ENCODE assay signal across 21 mouse cellular contexts in genomic region chr7:98760126-98760525, GRCm38 (mm10).
"Had no signal": no experiment of that assay in that cellular context is flagged by ENCODE, and none has a peak within 500 bp of the region (broad histone marks: within the 10 kb centered on the region; RNA-seq: fewer than 3 reads in every experiment).

No protein-coding gene starts in this region.

- H3K27me3 ChIP-seq: midbrain, embryonic 12.5 days; midbrain, embryonic 15.5 days; neural tube, embryonic 12.5 days; neural tube, embryonic 15.5 days had no signal

- H3K36me3 ChIP-seq: limb, embryonic 12.5 days; limb, embryonic 15.5 days; midbrain, embryonic 12.5 days; midbrain, embryonic 15.5 days; neural tube, embryonic 12.5 days; neural tube, embryonic 15.5 days; stomach, embryonic 15.5 days had no signal

- ATAC-seq: liver, postnatal 0 days; lung, postnatal 0 days; midbrain, embryonic 15.5 days had no signal

- H3K9ac ChIP-seq: limb, embryonic 12.5 days; limb, embryonic 15.5 days; liver, embryonic 14.5 days; liver, postnatal 0 days; lung, embryonic 14.5 days; midbrain, embryonic 12.5 days; midbrain, embryonic 15.5 days; neural tube, embryonic 12.5 days; neural tube, embryonic 15.5 days; stomach, embryonic 15.5 days had no signal

- H3K27ac ChIP-seq: kidney, postnatal 0 days; limb, embryonic 12.5 days; limb, embryonic 15.5 days; liver, embryonic 14.5 days; macrophage; midbrain, embryonic 12.5 days; midbrain, embryonic 15.5 days; neural tube, embryonic 12.5 days; neural tube, embryonic 15.5 days; stomach, embryonic 15.5 days had no signal

- DNase-seq: kidney, postnatal 25 days; left cerebral cortex, postnatal 4 days; liver, postnatal 0 days; lung, embryonic 14.5 days; right cerebral cortex, adult 18-20 months; right cerebral cortex, postnatal 14 days; right cerebral cortex, postnatal 4 days; spleen, adult 18-20 months; thymus, postnatal 25 days had no signal

- H3K4me1 ChIP-seq: midbrain, embryonic 12.5 days; midbrain, embryonic 15.5 days; neural tube, embryonic 12.5 days; neural tube, embryonic 15.5 days; stomach, embryonic 15.5 days had no signal

- H3K9me3 ChIP-seq: limb, embryonic 12.5 days; limb, embryonic 15.5 days; midbrain, embryonic 12.5 days; midbrain, embryonic 15.5 days; neural tube, embryonic 12.5 days; neural tube, embryonic 15.5 days; stomach, embryonic 15.5 days had no signal

- H3K4me2 ChIP-seq: limb, embryonic 12.5 days; limb, embryonic 15.5 days; liver, embryonic 11.5 days; lung, embryonic 14.5 days; midbrain, embryonic 12.5 days; midbrain, embryonic 15.5 days; neural tube, embryonic 12.5 days; neural tube, embryonic 15.5 days; stomach, embryonic 15.5 days had no signal

- H3K4me3 ChIP-seq: limb, embryonic 12.5 days; limb, embryonic 15.5 days; midbrain, embryonic 12.5 days; midbrain, embryonic 15.5 days; neural tube, embryonic 12.5 days; neural tube, embryonic 15.5 days; stomach, embryonic 15.5 days had no signal
